Mouse (Mus musculus) gonadal fat pad, adult 2 months (tissue): Measurements from ENCODE around the gene Olfr520. TPM values are rescaled to one million over a fixed set of nuclear protein-coding genes. Genes with fewer than 3 reads are reported as not detected.
"Not testable (repeated sequence)": the region's sequence is repeated elsewhere in the genome, so short reads cannot be mapped to it uniquely, and the experiment has no call there.

Source experiments
- DNase-seq: peaks from one replicate; pipeline ENCODE4 v3.0.0-alpha.2; 2012; ENCODE audit warnings: low read depth
- polyA plus RNA-seq: library from polyadenylated mRNA; depleted of rRNA; stranded (reverse); fragments of >200 nt; gene quantifications from 2 replicates; pipeline ENCODE4 v1.2.3, GENCODE M21; 2012; rRNA removed

Olfr520 gene
- polyA plus RNA-seq, 1 experiment: 0.27 TPM

GRCm38 (mm10) chr7:99711166-99711565, 18.9 kb upstream of the Olfr520 start, which contains the start of gene Slco2b1:
TSS of gene Slco2b1 (minus strand) at chr7:99711340.
- no peak for DNase-seq

- no peak for DNase-seq
These were observed 17.6 kb upstream of the Olfr520 start for GRCm38 (mm10) chr7:99712431-99712830.

- no peak for DNase-seq
These were observed 13.5 kb upstream of the Olfr520 start for GRCm38 (mm10) chr7:99716536-99716935.

GRCm38 (mm10) chr7:99734612-99735011, 4.5 kb downstream of the Olfr520 start:
- DNase-seq: no peak

- DNase-seq: not testable (repeated sequence)
These were observed 5.4 kb downstream of the Olfr520 start for GRCm38 (mm10) chr7:99735491-99735890.

- DNase-seq: no peak
These were observed 9.2 kb downstream of the Olfr520 start for GRCm38 (mm10) chr7:99739276-99739675.

- no peak for DNase-seq
These were observed 33.1 kb downstream of the Olfr520 start, which contains the start of gene Olfr521 for GRCm38 (mm10) chr7:99763207-99763606. TSS of gene Olfr521 (plus strand) at chr7:99763507.

GRCm38 (mm10) chr7:99781385-99781784, 51.3 kb downstream of the Olfr520 start:
- DNase-seq: no peak

- DNase-seq: no peak
These were observed 51.8 kb downstream of the Olfr520 start for GRCm38 (mm10) chr7:99781916-99782315.

GRCm38 (mm10) chr7:99783421-99783820, 53.3 kb downstream of the Olfr520 start:
- DNase-seq: no peak

GRCm38 (mm10) chr7:99785553-99785952, 55.5 kb downstream of the Olfr520 start:
- no peak for DNase-seq

Other genes with a start within 250 kb of the Olfr520 start
- 383 and 415 TPM in 2 replicates for gene Rps3, start 246.5 kb upstream of the Olfr520 start, polyA plus RNA-seq
- 37.9 and 42.6 TPM in 2 replicates for gene Arrb1, start 194.8 kb upstream of the Olfr520 start, polyA plus RNA-seq
- gene Tpbgl, start 103.2 kb upstream of the Olfr520 start, polyA plus RNA-seq: 3.2 TPM in 2 replicates
- gene Slco2b1, start 18.9 kb upstream of the Olfr520 start, polyA plus RNA-seq: 32.2 and 33.2 TPM in 2 replicates
- not detected in 2 replicates for gene Olfr521, start 33.2 kb downstream of the Olfr520 start, polyA plus RNA-seq
- gene Neu3, start 98.1 kb downstream of the Olfr520 start, polyA plus RNA-seq: 4.2 and 4.3 TPM in 2 replicates
- gene Xrra1, start 128.8 kb downstream of the Olfr520 start, polyA plus RNA-seq: 2.8 and 3.4 TPM in 2 replicates
- 48.4 and 73.4 TPM in 2 replicates for gene Spcs2, start 133.2 kb downstream of the Olfr520 start, polyA plus RNA-seq